Mouse (Mus musculus) lung, adult 10 weeks (tissue): ENCODE results near the gene Akr1a1. TPM values are rescaled to one million over a fixed set of nuclear protein-coding genes. Genes with fewer than 3 reads are reported as not detected.

ENCODE experiments used
- polyA plus RNA-seq: library from polyadenylated mRNA; stranded (reverse); fragments of 350-450 nt; fragmentation: Illumina TruSeq; extraction: RNeasy Lipid Tissue Mini Kit (QIAGEN cat#74804); gene quantifications from one replicate; pipeline ENCODE4 v1.2.3, GENCODE M21; 2014; ENCODE audit warnings: low read depth, low replicate concordance; ENCODE audit not compliant: insufficient read depth

The Akr1a1 gene
- polyA plus RNA-seq, result 561 TPM

GRCm38 (mm10) chr4:116650924-116651796, at the start of gene Akr1a1:
Gene Akr1a1 (minus strand): TSS chr4:116651680.

DNA sequence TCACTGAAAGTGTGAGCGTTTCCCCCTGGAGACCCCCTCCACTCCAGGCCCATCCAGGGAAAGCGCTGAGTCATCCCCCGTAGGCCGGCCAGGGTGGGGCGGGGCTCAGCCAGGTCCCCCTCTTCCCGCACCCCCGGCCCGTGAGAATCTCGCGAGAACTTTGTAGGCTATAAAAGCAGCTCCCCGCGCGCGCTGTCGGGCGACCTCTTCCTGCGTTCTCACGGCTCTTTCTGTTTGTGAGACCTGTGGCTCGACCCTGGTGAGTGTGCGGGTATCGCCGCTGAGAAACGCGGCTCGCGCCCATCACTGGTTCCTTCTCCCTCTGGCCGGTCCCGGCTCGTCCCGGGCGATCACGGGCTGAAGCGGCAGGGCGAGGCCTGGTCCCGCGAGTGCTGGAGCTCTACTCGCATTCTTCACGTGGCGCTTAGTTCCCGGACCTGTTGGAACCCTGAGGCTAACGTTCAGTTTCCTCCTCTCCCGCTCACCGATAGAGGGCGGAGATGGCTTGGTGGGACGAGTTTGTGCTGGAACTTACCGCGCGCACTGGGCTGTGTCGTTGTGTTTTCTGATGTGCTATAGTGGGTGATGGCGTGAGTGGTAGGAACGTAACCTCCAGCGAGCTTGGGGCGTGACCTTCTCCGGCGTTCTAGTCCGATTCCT, 34.1 kb upstream of the Akr1a1 start, which contains the start of gene Prdx1:
TSS of gene Prdx1 (plus strand) at position 143 of the 660 bp plus-strand sequence.

GRCm38 (mm10) chr4:116627722-116628662, 23.5 kb downstream of the Akr1a1 start, which contains the start of gene Nasp:
Gene Nasp (minus strand): TSS chr4:116627941.

DNA sequence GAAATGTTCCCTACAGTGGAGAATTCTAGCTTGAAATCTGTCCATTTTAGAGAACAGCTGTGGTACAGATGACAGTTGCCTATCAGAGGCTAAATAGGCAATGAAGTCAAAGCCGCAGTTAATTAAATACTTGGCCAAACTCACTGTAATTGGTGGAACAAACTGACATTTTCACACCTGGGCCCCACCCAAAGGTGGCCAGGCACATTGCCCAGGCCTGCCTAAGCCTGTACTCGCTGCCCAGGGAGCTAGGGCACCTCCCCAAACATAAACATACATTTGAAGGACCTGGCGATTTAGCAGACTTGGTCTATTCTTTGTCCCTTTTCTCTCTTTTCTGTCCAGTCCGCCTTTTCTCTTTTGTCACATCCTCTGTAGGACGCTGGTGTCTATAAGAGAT, 55.1 kb downstream of the Akr1a1 start, which contains the start of gene Ccdc17:
TSS of gene Ccdc17 (plus strand) at position 276 of the 400 bp plus-strand sequence.

Other genes starting within 250 kb of the Akr1a1 start
- 7.9 TPM for gene Mast2, start 187.5 kb downstream of the Akr1a1 start, polyA plus RNA-seq
- gene Ipp, start 144.1 kb downstream of the Akr1a1 start, polyA plus RNA-seq, result 3.3 TPM
- 7.6 TPM for gene Tmem69, start 95.7 kb downstream of the Akr1a1 start, polyA plus RNA-seq
- gene Gpbp1l1, start 94.0 kb downstream of the Akr1a1 start, polyA plus RNA-seq, result 33.6 TPM
- gene Ccdc17, start 55.0 kb downstream of the Akr1a1 start, polyA plus RNA-seq, result 23.4 TPM
- 16.1 TPM for gene Nasp, start 23.7 kb downstream of the Akr1a1 start, polyA plus RNA-seq
- 628 TPM for gene Prdx1, start 33.9 kb upstream of the Akr1a1 start, polyA plus RNA-seq
- 5.5 TPM for gene Mmachc, start 56.7 kb upstream of the Akr1a1 start, polyA plus RNA-seq
- 15.2 TPM for gene Ccdc163, start 56.8 kb upstream of the Akr1a1 start, polyA plus RNA-seq
- gene Tesk2, start 69.3 kb upstream of the Akr1a1 start, polyA plus RNA-seq, result 1.9 TPM
- 13.1 TPM for gene Toe1, start 156.0 kb upstream of the Akr1a1 start, polyA plus RNA-seq
- 2.1 TPM for gene Mutyh, start 156.0 kb upstream of the Akr1a1 start, polyA plus RNA-seq
- 0.30 TPM for gene Hpdl, start 170.0 kb upstream of the Akr1a1 start, polyA plus RNA-seq
- 0.73 TPM for gene Zswim5, start 225.7 kb upstream of the Akr1a1 start, polyA plus RNA-seq